Mouse (Mus musculus): Measurements from ENCODE around the gene Tcf3. TPM values are rescaled to one million over a fixed set of nuclear protein-coding genes. Genes with fewer than 3 reads are reported as not detected.
A peak's percentile ranks its signal among the peaks of the same experiment; 100 is the strongest.

Tcf3 gene
- 64.4 and 73.5 TPM in 2 replicates for polyA plus RNA-seq (2014; fragmentation: Nextera tagmentation; extraction: Ambion mirVana)

GRCm38 (mm10) chr10:80433513-80434232 is at the start of gene Tcf3:
TSS of gene Tcf3 (minus strand) at chr10:80433647.
- peak; percentile 99 for DNase-seq (ENCODE audit: low spot score)
- WGBS, result under 1% methylated on average over 52 of the region's 61 CpGs

DNA sequence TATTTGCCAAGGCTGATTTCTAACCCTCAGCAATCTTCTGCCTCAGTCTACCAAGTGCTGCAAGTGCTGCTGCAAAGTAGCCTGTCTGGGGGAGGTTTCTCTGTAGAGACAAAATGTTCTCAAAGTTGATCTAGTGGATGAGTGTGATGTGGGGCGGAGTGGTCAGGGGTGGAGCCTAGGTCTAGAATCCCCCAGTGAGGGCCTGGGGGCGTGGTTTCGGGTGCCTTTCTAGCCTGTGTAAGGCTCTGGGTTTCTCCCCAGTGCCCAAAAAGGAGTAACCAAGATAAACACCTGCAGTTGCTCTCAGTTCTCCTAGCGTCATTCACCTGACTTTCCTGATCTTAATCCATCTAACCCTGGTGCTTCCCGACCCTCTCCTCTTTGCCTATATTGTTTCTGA is 47.6 kb upstream of the Tcf3 start:
- Histone ChIP-seq H3K4me1 (ENCODE audit: control insufficient read depth, insufficient read depth, low read length) (no peaks in the 10 kb centered on the region; the same call in 1 of the 2 replicates), H3K9ac (ENCODE audit: low read length) (no peak overlapping the region), H3K36me3 (ENCODE audit: control insufficient read depth, insufficient read depth, low read length) (no peaks in the 10 kb centered on the region), H3K27ac (ENCODE audit: low read depth, low read length) (no peak overlapping the region), H3K27me3 (replicated peaks; ENCODE audit: control insufficient read depth, insufficient read depth, low read length) (0 out of 2 replicates have a peak, but pooled peaks cover 10% of the 10 kb centered on the region), H3K4me2 (ENCODE audit: low read length) (no peak overlapping the region), H3K9me3 (replicated peaks; ENCODE audit: control insufficient read depth, low read length) (no peaks in the 10 kb centered on the region), H3K4me3 (ENCODE audit: low read depth, low read length) (no peak overlapping the region)
- DNase-seq (ENCODE audit: low spot score) (no peak), ATAC-seq (no peak)
- WGBS, result 19% methylated on average over 5 of the region's 5 CpGs

More at GRCm38 (mm10) chr10:80433513-80434232, at the start of gene Tcf3:
- Histone ChIP-seq H3K9me3 (replicated peaks; ENCODE audit: control insufficient read depth, low read length) (no peaks in the 10 kb centered on the region), H3K27me3 (replicated peaks; ENCODE audit: control insufficient read depth, insufficient read depth, low read length) (no peaks in the 10 kb centered on the region; the same call in 1 of the 2 replicates), H3K9ac (ENCODE audit: low read length) (peak within 1 kb of the TSS; percentile 96), H3K4me2 (ENCODE audit: low read length) (peak within 1 kb of the TSS; percentile 64), H3K4me1 (ENCODE audit: control insufficient read depth, insufficient read depth, low read length) (peaks cover 5% of the 10 kb centered on the region; the same call in 1 of the 2 replicates), H3K36me3 (ENCODE audit: control insufficient read depth, insufficient read depth, low read length) (peaks cover 25% of the 10 kb centered on the region), H3K27ac (ENCODE audit: low read depth, low read length) (peak within 1 kb of the TSS; percentile 91), H3K4me3 (ENCODE audit: low read depth, low read length) (peak within 1 kb of the TSS; percentile 84)
- ATAC-seq, result peak; percentile 95

GRCm38 (mm10) chr10:80478531-80478930 is 45.1 kb upstream of the Tcf3 start:
- no peak overlapping the region for H3K4me3 ChIP-seq (ENCODE audit: low read depth, low read length)
- 75% methylated on average over 5 of the region's 5 CpGs for WGBS
- H3K27me3 ChIP-seq (replicated peaks; ENCODE audit: control insufficient read depth, insufficient read depth, low read length), result 0 out of 2 replicates have a peak, but pooled peaks cover 3% of the 10 kb centered on the region
- peaks cover 4% of the 10 kb centered on the region; the same call in 1 of the 2 replicates for H3K4me1 ChIP-seq (ENCODE audit: control insufficient read depth, insufficient read depth, low read length)
- no peaks in the 10 kb centered on the region for H3K9me3 ChIP-seq (replicated peaks; ENCODE audit: control insufficient read depth, low read length)
- ATAC-seq (no peak), DNase-seq (ENCODE audit: low spot score) (no peak)
- H3K4me2 ChIP-seq (ENCODE audit: low read length), result no peak overlapping the region
- no peak overlapping the region for H3K27ac ChIP-seq (ENCODE audit: low read depth, low read length)
- no peaks in the 10 kb centered on the region for H3K36me3 ChIP-seq (ENCODE audit: control insufficient read depth, insufficient read depth, low read length)
- no peak overlapping the region for H3K9ac ChIP-seq (ENCODE audit: low read length)

- Histone ChIP-seq H3K4me3 (ENCODE audit: low read depth, low read length) (peak overlapping the region; percentile 54), H3K4me2 (ENCODE audit: low read length) (peak overlapping the region; percentile 73), H3K27ac (ENCODE audit: low read depth, low read length) (peak overlapping the region; percentile 70; the same call in 1 of the 2 replicates), H3K9me3 (replicated peaks; ENCODE audit: control insufficient read depth, low read length) (no peaks in the 10 kb centered on the region), H3K4me1 (ENCODE audit: control insufficient read depth, insufficient read depth, low read length) (peaks cover 4% of the 10 kb centered on the region; the same call in 1 of the 2 replicates), H3K27me3 (replicated peaks; ENCODE audit: control insufficient read depth, insufficient read depth, low read length) (no peaks in the 10 kb centered on the region), H3K9ac (ENCODE audit: low read length) (peak overlapping the region; percentile 69), H3K36me3 (ENCODE audit: control insufficient read depth, insufficient read depth, low read length) (no peaks in the 10 kb centered on the region)
- DNase-seq (ENCODE audit: low spot score) (peak; percentile 90), ATAC-seq (peak; percentile 95)
- WGBS, result 2% methylated on average over 47 of the region's 58 CpGs
Observed at GRCm38 (mm10) chr10:80475290-80475959, 42.0 kb upstream of the Tcf3 start.

GRCm38 (mm10) chr10:80465066-80465465 is 31.6 kb upstream of the Tcf3 start:
- H3K4me2 ChIP-seq (ENCODE audit: low read length), result no peak overlapping the region
- WGBS, result 52% methylated on average over 5 of the region's 5 CpGs
- no peak overlapping the region for H3K9ac ChIP-seq (ENCODE audit: low read length)
- H3K27ac ChIP-seq (ENCODE audit: low read depth, low read length), result no peak overlapping the region
- no peaks in the 10 kb centered on the region for H3K36me3 ChIP-seq (ENCODE audit: control insufficient read depth, insufficient read depth, low read length)
- no peak for ATAC-seq
- DNase-seq (ENCODE audit: low spot score), result no peak
- no peaks in the 10 kb centered on the region for H3K27me3 ChIP-seq (replicated peaks; ENCODE audit: control insufficient read depth, insufficient read depth, low read length)
- no peak overlapping the region for H3K4me3 ChIP-seq (ENCODE audit: low read depth, low read length)
- H3K4me1 ChIP-seq (ENCODE audit: control insufficient read depth, insufficient read depth, low read length), result no peaks in the 10 kb centered on the region
- H3K9me3 ChIP-seq (replicated peaks; ENCODE audit: control insufficient read depth, low read length), result no peaks in the 10 kb centered on the region

DNA sequence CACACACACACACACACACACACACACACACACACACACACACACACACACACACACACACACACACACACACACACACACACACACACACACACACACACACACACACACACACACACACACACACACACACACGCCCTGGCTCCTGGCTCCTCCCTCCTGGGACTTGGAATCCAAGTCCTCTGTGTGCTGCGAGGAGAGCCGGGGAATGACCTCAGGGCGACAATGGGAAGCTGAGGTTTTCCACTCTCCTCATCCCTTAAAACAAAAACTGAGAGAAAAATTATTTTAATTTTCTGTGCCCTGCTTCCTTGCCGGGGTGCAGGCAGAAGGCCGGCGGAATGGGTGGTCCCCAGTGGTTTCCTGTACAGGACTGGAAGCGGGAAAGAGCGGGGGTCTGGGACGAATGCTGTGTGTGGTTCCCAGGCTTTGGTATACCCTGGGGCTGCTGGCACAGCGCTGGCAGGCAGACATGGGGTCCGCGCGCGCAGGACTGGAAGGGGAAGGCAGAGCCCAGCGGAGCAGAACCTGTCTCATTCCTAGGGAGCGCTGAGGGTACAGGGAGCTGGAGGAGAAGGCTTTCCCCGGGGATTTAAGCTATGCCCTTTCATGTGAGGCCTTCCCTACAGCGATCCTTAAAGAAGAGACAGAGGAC is 31.1 kb upstream of the Tcf3 start:
- no peaks in the 10 kb centered on the region for H3K27me3 ChIP-seq (replicated peaks; ENCODE audit: control insufficient read depth, insufficient read depth, low read length)
- no peak overlapping the region for H3K27ac ChIP-seq (ENCODE audit: low read depth, low read length)
- peak overlapping the region; percentile 19; the same call in 1 of the 2 replicates for H3K4me2 ChIP-seq (ENCODE audit: low read length)
- no peak for ATAC-seq
- DNase-seq (ENCODE audit: low spot score), result peak; percentile 32
- H3K4me1 ChIP-seq (ENCODE audit: control insufficient read depth, insufficient read depth, low read length), result no peaks in the 10 kb centered on the region
- H3K36me3 ChIP-seq (ENCODE audit: control insufficient read depth, insufficient read depth, low read length), result no peaks in the 10 kb centered on the region
- no peak overlapping the region for H3K4me3 ChIP-seq (ENCODE audit: low read depth, low read length)
- H3K9me3 ChIP-seq (replicated peaks; ENCODE audit: control insufficient read depth, low read length), result no peaks in the 10 kb centered on the region
- WGBS, result 5% methylated on average over 18 of the region's 19 CpGs
- H3K9ac ChIP-seq (ENCODE audit: low read length), result peak overlapping the region; percentile 7; the same call in 1 of the 2 replicates

DNA sequence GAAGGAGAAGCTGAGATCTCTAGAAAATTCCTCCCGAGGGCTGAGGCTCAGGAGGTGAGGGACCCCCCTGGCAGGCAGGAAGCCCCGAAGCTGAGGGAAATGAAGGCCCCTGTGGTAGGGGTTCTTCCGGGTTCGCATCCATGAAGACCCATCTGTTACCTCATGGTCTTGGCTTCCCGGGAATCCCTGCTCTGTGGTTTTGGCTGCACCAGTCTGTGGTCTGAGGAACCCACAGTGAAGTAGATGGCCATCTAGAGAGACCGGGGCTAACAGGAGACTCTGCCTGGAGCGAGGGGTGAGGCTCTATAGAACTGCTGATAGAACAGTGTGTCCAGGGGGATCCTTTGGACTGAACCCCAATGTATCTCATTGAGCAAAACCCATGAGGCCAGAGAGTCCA is 27.9 kb upstream of the Tcf3 start:
- Histone ChIP-seq H3K4me3 (ENCODE audit: low read depth, low read length) (no peak overlapping the region), H3K36me3 (ENCODE audit: control insufficient read depth, insufficient read depth, low read length) (no peaks in the 10 kb centered on the region), H3K9me3 (replicated peaks; ENCODE audit: control insufficient read depth, low read length) (no peaks in the 10 kb centered on the region), H3K9ac (ENCODE audit: low read length) (no peak overlapping the region), H3K4me2 (ENCODE audit: low read length) (no peak overlapping the region), H3K27me3 (replicated peaks; ENCODE audit: control insufficient read depth, insufficient read depth, low read length) (no peaks in the 10 kb centered on the region), H3K4me1 (ENCODE audit: control insufficient read depth, insufficient read depth, low read length) (no peaks in the 10 kb centered on the region), H3K27ac (ENCODE audit: low read depth, low read length) (no peak overlapping the region)
- DNase-seq (ENCODE audit: low spot score) (no peak), ATAC-seq (no peak)
- 73% methylated on average over 7 of the region's 7 CpGs for WGBS

DNA sequence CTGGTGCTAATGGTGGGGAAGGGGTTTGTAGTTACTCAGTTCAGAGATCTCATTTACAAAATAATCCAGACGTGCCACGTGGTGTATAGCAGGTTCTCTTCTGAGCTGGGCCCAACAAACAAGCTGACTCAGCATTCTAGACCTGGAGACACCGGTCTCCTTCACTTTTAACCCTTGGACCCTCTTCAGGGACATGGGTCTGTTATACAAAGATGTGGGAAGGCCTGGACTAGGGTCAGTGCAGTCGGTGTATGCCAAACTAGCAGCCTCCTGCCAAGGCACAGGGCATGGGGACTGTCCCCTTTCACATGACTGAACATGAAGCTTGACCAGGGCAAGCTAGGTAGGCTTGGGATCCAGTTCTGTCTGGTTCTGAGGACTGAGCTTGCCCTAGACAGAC is 26.9 kb upstream of the Tcf3 start:
- Histone ChIP-seq H3K4me3 (ENCODE audit: low read depth, low read length) (no peak overlapping the region), H3K4me2 (ENCODE audit: low read length) (no peak overlapping the region), H3K4me1 (ENCODE audit: control insufficient read depth, insufficient read depth, low read length) (no peaks in the 10 kb centered on the region), H3K9me3 (replicated peaks; ENCODE audit: control insufficient read depth, low read length) (no peaks in the 10 kb centered on the region), H3K27ac (ENCODE audit: low read depth, low read length) (no peak overlapping the region), H3K27me3 (replicated peaks; ENCODE audit: control insufficient read depth, insufficient read depth, low read length) (no peaks in the 10 kb centered on the region), H3K9ac (ENCODE audit: low read length) (no peak overlapping the region), H3K36me3 (ENCODE audit: control insufficient read depth, insufficient read depth, low read length) (no peaks in the 10 kb centered on the region)
- no peak for ATAC-seq
- DNase-seq (ENCODE audit: low spot score), result no peak
- 67% methylated on average over 4 of the region's 4 CpGs for WGBS

All from forebrain, embryonic 14.5 days (tissue).